Mouse (Mus musculus): ENCODE measurements around the gene Hoxa4.

Hoxa4 gene

GRCm38 (mm10) chr6:52203371-52204049 is 12.0 kb upstream of the Hoxa4 start:
- no peak for DNase-seq (ENCODE audit: low spot score)

GRCm38 (mm10) chr6:52203121-52203370 is 11.5 kb upstream of the Hoxa4 start:
- DNase-seq (ENCODE audit: low spot score) = no peak

GRCm38 (mm10) chr6:52202362-52203120 is 11.0 kb upstream of the Hoxa4 start:
- no peak for DNase-seq (ENCODE audit: low spot score)

- DNase-seq (ENCODE audit: low spot score) = no peak
Measured at GRCm38 (mm10) chr6:52201269-52201668, 9.7 kb upstream of the Hoxa4 start.

- no peak for DNase-seq (ENCODE audit: low spot score)
Measured at GRCm38 (mm10) chr6:52200751-52201250, 9.2 kb upstream of the Hoxa4 start.

GRCm38 (mm10) chr6:52200073-52200750 is 8.7 kb upstream of the Hoxa4 start:
- no peak for DNase-seq (ENCODE audit: low spot score)

GRCm38 (mm10) chr6:52197271-52197670 is 5.7 kb upstream of the Hoxa4 start:
- DNase-seq (ENCODE audit: low spot score) = no peak

- DNase-seq (ENCODE audit: low spot score) = no peak
Measured at GRCm38 (mm10) chr6:52196811-52197210, 5.3 kb upstream of the Hoxa4 start.

GRCm38 (mm10) chr6:52194690-52195089 is 3.1 kb upstream of the Hoxa4 start:
- DNase-seq (ENCODE audit: low spot score) = no peak

- peak; percentile 55 for DNase-seq (ENCODE audit: low spot score)
Measured at GRCm38 (mm10) chr6:52191860-52192550, 452 bp upstream of the Hoxa4 start.

- DNase-seq (ENCODE audit: low spot score) = no peak
Measured at GRCm38 (mm10) chr6:52190410-52190809, 1.1 kb downstream of the Hoxa4 start.

GRCm38 (mm10) chr6:52189909-52190308 is 1.6 kb downstream of the Hoxa4 start:
- no peak for DNase-seq (ENCODE audit: low spot score)

GRCm38 (mm10) chr6:52189172-52189591 is 2.4 kb downstream of the Hoxa4 start:
- no peak for DNase-seq (ENCODE audit: low spot score)

GRCm38 (mm10) chr6:52186500-52186899 is 5.1 kb downstream of the Hoxa4 start:
- no peak for DNase-seq (ENCODE audit: low spot score)

- no peak for DNase-seq (ENCODE audit: low spot score)
Measured at GRCm38 (mm10) chr6:52185834-52186233, 5.7 kb downstream of the Hoxa4 start.

GRCm38 (mm10) chr6:52185222-52185621 is 6.3 kb downstream of the Hoxa4 start:
- no peak for DNase-seq (ENCODE audit: low spot score)

- no peak for DNase-seq (ENCODE audit: low spot score)
Measured at GRCm38 (mm10) chr6:52184668-52185067, 6.9 kb downstream of the Hoxa4 start.

GRCm38 (mm10) chr6:52183311-52184080 is 8.1 kb downstream of the Hoxa4 start:
- no peak for DNase-seq (ENCODE audit: low spot score)

- no peak for DNase-seq (ENCODE audit: low spot score)
Measured at GRCm38 (mm10) chr6:52182793-52183192, 8.8 kb downstream of the Hoxa4 start.

- DNase-seq (ENCODE audit: low spot score) = no peak
Measured at GRCm38 (mm10) chr6:52182030-52182429, 9.5 kb downstream of the Hoxa4 start.

- no peak for DNase-seq (ENCODE audit: low spot score)
Measured at GRCm38 (mm10) chr6:52180726-52181125, 10.8 kb downstream of the Hoxa4 start.
